Mouse (Mus musculus) thymus, postnatal 14 days (tissue): ENCODE data around the gene Cbl.

Experiments
- DNase-seq: peaks from one replicate; pipeline ENCODE4 v3.0.0; 2021

The Cbl gene

GRCm38 (mm10) chr9:44233802-44234478 is at the start of gene Cbl:
Gene Cbl, minus strand, starts transcription at chr9:44234049.
- peak; percentile 99 for DNase-seq

- no peak for DNase-seq
Observed at GRCm38 (mm10) chr9:44283183-44283582, 49.3 kb upstream of the Cbl start.

GRCm38 (mm10) chr9:44269973-44270372 is 36.1 kb upstream of the Cbl start:
- no peak for DNase-seq

GRCm38 (mm10) chr9:44269077-44269476 is 35.2 kb upstream of the Cbl start:
- DNase-seq: peak; percentile 65

- DNase-seq: no peak
Observed at GRCm38 (mm10) chr9:44268432-44268831, 34.6 kb upstream of the Cbl start, which contains the start of gene Nlrx1. Gene Nlrx1, minus strand, starts transcription at chr9:44268599.

GRCm38 (mm10) chr9:44268027-44268360 is 34.1 kb upstream of the Cbl start:
- DNase-seq: peak; percentile 90

GRCm38 (mm10) chr9:44267319-44268026 is 33.6 kb upstream of the Cbl start:
- peak; percentile 40 for DNase-seq

- DNase-seq: no peak
Observed at GRCm38 (mm10) chr9:44266478-44267226, 32.8 kb upstream of the Cbl start.

GRCm38 (mm10) chr9:44261388-44261787 is 27.5 kb upstream of the Cbl start:
- no peak for DNase-seq

GRCm38 (mm10) chr9:44259014-44259413 is 25.2 kb upstream of the Cbl start:
- no peak for DNase-seq

- DNase-seq: no peak
Observed at GRCm38 (mm10) chr9:44256213-44256612, 22.4 kb upstream of the Cbl start.

GRCm38 (mm10) chr9:44255136-44255521 is 21.3 kb upstream of the Cbl start:
- DNase-seq: no peak

- no peak for DNase-seq
Observed at GRCm38 (mm10) chr9:44254508-44255135, 20.8 kb upstream of the Cbl start.

- peak; percentile 80 for DNase-seq
Observed at GRCm38 (mm10) chr9:44253441-44253840, 19.6 kb upstream of the Cbl start.

GRCm38 (mm10) chr9:44251314-44251713 is 17.5 kb upstream of the Cbl start, which contains the start of gene Pdzd3:
Gene Pdzd3, minus strand, starts transcription at chr9:44251471.
- DNase-seq: no peak

GRCm38 (mm10) chr9:44250445-44250844 is 16.6 kb upstream of the Cbl start:
- DNase-seq: no peak

- DNase-seq: peak; percentile 92
Observed at GRCm38 (mm10) chr9:44249181-44250146, 15.6 kb upstream of the Cbl start.

GRCm38 (mm10) chr9:44247907-44248306 is 14.1 kb upstream of the Cbl start:
- DNase-seq: no peak

GRCm38 (mm10) chr9:44243621-44244020 is 9.8 kb upstream of the Cbl start:
- no peak for DNase-seq

GRCm38 (mm10) chr9:44241418-44241817 is 7.6 kb upstream of the Cbl start:
- peak; percentile 63 for DNase-seq

GRCm38 (mm10) chr9:44240911-44241310 is 7.1 kb upstream of the Cbl start:
- no peak for DNase-seq

- no peak for DNase-seq
Observed at GRCm38 (mm10) chr9:44240399-44240798, 6.5 kb upstream of the Cbl start, which contains the start of gene Ccdc153. Gene Ccdc153, plus strand, starts transcription at chr9:44240676.
